Mouse (Mus musculus) hindbrain, embryonic 10.5 days (tissue): ENCODE results near the gene Pex6. TPM values are rescaled to one million over a fixed set of nuclear protein-coding genes. Genes with fewer than 3 reads are reported as not detected.

ENCODE experiments used
- DNase-seq: peaks from one replicate; pipeline ENCODE4 v3.0.0-alpha.2; 2017; ENCODE audit warnings: low spot score
- H3K27ac ChIP-seq: fragments of 300-500 bp; sonication (generic); 2 replicates; pipeline ENCODE4 v1.5.1; 2016; ENCODE audit warnings: mild to moderate bottlenecking, moderate library complexity
- H3K27me3 ChIP-seq: fragments of 300-500 bp; sonication (generic); 2 replicates; pipeline ENCODE4 v1.6.1; 2016; ENCODE audit warnings: mild to moderate bottlenecking; ENCODE audit not compliant: poor library complexity, insufficient read depth, severe bottlenecking
- H3K36me3 ChIP-seq: fragments of 300-500 bp; sonication (generic); 2 replicates; pipeline ENCODE4 v1.6.1; 2016; ENCODE audit warnings: mild to moderate bottlenecking, moderate library complexity
- H3K4me1 ChIP-seq: fragments of 300-500 bp; sonication (generic); replicated peaks from 2 replicates; pipeline ENCODE4 v1.6.1; 2016; ENCODE audit warnings: mild to moderate bottlenecking
- H3K4me3 ChIP-seq: fragments of 300-500 bp; sonication (generic); 2 replicates; pipeline ENCODE4 v1.5.1; 2016; ENCODE audit warnings: mild to moderate bottlenecking, moderate library complexity
- H3K9me3 ChIP-seq: fragments of 300-500 bp; sonication (generic); 2 replicates; pipeline ENCODE4 v1.6.1; 2016; ENCODE audit warnings: mild to moderate bottlenecking, moderate library complexity
- WGBS: fragments of 180-500 bp; shearing (Covaris S2); methylation state at CpG from one replicate; pipeline ENCODE4 v1.1.7; 2016; 5-methylcytosine and 5-hydroxymethylcytosine counted together
- polyA plus RNA-seq: library from polyadenylated mRNA; unstranded; fragments of >200 nt; fragmentation: Nextera tagmentation; extraction: Ambion mirVana; gene quantifications from 2 replicates; pipeline ENCODE4 v1.2.1, GENCODE M21; 2016

Gene Pex6
- polyA plus RNA-seq: 24.4 and 25.7 TPM in 2 replicates

DNA sequence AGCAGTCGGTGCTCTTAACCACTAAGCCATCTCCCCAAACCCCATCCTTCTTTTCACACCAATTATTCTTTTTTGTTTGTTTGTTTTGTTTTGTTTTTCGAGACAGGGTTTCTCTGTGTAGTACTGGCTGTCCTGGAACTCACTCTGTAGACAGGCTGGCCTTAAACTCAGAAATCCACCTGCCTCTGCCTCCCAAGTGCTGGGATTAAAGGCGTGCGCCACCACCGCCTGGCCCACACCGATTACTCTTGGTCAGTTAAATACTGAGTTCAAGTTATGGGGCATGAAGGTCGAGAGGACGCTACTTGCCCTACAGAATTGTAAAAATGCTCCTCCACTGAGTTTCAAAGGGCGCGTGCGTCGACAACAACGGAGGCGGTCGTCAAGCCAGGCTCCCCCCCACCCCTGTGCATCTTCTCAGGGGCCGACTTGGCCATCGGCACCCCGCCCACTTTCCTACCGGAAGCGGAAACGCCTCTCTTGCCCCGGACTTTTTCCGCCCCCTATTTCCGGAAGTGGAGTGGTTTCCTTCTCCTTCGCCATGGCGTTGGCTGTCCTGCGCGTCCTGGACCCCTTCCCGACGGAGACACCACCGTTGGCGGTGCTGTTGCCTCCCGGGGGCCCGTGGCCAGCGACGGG lies at the start of gene Pex6:
Gene Pex6 (plus strand): TSS at position 505 of the 639 bp plus-strand sequence.
- Histone ChIP-seq H3K9me3 (no peaks in the 10 kb centered on the region), H3K36me3 (peaks cover 31% of the 10 kb centered on the region), H3K4me3 (peak within 1 kb of the TSS; percentile 100), H3K27ac (peak within 1 kb of the TSS; percentile 89), H3K4me1 (peaks cover 40% of the 10 kb centered on the region), H3K27me3 (no peaks in the 10 kb centered on the region)
- DNase-seq: peak; percentile 93
- 9% methylated on average over 36 of the region's 36 CpGs for WGBS

- no peak for DNase-seq
- WGBS: 94% methylated on average over 12 of the region's 12 CpGs
- H3K4me3 ChIP-seq: no peak overlapping the region
- H3K4me1 ChIP-seq: no peaks in the 10 kb centered on the region
- no peaks in the 10 kb centered on the region for H3K27me3 ChIP-seq
- no peak overlapping the region for H3K27ac ChIP-seq
- H3K36me3 ChIP-seq: peaks cover 100% of the 10 kb centered on the region
- no peaks in the 10 kb centered on the region for H3K9me3 ChIP-seq
Observed at GRCm38 (mm10) chr17:46661981-46662380, 49.3 kb upstream of the Pex6 start.

DNA sequence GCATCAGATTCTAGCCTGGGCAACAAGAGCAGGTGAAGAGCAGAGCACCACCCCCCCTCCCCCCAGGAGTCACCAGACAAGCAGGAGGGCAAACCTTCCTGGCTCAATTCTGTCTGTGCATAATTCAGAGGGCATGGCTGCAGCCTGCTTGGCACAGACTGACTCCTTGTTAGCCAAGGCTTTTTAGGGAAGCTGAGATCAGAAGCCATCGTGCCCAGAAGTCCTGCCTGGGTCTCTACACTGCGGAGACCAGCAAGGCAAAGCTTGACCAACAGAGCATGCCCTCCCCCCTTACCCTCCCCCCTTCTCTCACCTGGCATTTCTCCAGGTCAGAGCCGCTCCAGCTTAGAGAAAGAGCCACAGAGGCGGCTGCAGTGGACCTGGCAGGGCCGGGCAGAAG lies 48.5 kb upstream of the Pex6 start:
- H3K36me3 ChIP-seq: peaks cover 98% of the 10 kb centered on the region

DNA sequence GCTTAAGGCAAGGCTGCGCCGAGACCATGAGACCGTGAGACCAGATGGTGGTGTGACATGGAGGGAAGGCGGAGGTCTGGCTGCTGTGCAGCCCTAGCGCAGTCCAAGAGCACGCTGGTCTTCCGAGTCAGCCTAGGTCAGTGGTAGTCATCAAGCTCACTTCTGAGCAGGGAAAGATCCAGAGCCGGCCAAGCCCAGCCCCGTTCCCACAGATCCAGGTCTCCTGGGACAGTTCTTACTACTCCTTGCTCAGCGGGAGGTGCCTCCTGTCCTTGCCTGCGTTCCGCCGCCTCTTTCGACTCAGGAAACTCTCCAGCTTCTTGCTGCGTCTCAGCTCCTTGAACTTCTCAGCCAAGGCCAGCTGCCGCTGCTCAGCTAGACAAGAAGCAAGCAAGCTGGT lies 43.6 kb upstream of the Pex6 start:
- peaks cover 5% of the 10 kb centered on the region; the same call in 1 of the 2 replicates for H3K4me1 ChIP-seq
- H3K27ac ChIP-seq: no peak overlapping the region
- no peaks in the 10 kb centered on the region for H3K9me3 ChIP-seq
- DNase-seq: no peak
- H3K27me3 ChIP-seq: no peaks in the 10 kb centered on the region
- no peak overlapping the region for H3K4me3 ChIP-seq
- WGBS: 90% methylated on average over 16 of the region's 16 CpGs
- H3K36me3 ChIP-seq: peaks cover 94% of the 10 kb centered on the region

More for the DNA sequence above, 48.5 kb upstream of the Pex6 start:
- Histone ChIP-seq H3K9me3 (no peaks in the 10 kb centered on the region), H3K4me1 (no peaks in the 10 kb centered on the region), H3K27ac (no peak overlapping the region), H3K4me3 (no peak overlapping the region), H3K27me3 (no peaks in the 10 kb centered on the region)
- no peak for DNase-seq
- WGBS: 97% methylated on average over 5 of the region's 5 CpGs

- H3K27me3 ChIP-seq: no peaks in the 10 kb centered on the region
- peaks cover 23% of the 10 kb centered on the region for H3K4me1 ChIP-seq
- WGBS: 96% methylated on average over 10 of the region's 10 CpGs
- no peaks in the 10 kb centered on the region for H3K9me3 ChIP-seq
- no peak overlapping the region for H3K27ac ChIP-seq
- no peak overlapping the region for H3K4me3 ChIP-seq
- no peak for DNase-seq
- peaks cover 80% of the 10 kb centered on the region for H3K36me3 ChIP-seq
Observed at GRCm38 (mm10) chr17:46669911-46670310, 41.4 kb upstream of the Pex6 start.

DNA sequence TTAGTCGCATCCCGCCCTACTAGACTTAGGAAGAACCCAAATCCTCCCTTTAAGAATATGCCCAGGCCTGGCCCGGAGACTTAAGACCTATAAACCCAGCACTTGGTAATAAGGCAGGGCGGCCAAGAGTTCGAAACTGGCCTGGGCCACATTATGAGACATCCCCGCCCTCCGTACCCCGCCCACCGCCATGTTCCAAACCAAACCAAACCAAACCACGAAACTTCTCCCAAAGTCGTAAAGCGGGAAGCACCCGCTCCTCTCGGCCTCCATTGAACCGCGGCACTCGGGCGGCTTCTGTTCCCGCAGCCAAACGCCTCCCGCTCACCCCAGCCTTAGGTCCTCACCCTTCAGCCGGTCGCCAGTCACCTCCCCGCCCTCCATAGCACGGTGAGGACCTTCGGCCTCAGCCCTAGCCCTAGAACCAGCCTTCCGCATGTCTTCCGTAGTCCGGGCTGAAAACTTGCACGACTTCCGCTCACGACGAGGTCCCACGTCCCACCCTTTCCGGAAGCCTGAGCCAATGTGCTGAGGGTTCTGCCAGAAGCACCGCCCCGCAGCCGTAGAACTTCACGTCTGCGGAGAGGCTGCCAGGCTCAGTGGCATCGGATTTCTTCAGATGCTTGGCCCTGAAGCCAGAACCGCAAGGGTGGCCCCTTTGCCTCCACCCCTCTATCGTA lies 37.3 kb upstream of the Pex6 start, which contains the start of gene Rrp36:
Gene Rrp36 (minus strand): TSS at position 503 of the 680 bp plus-strand sequence.
- no peaks in the 10 kb centered on the region for H3K27me3 ChIP-seq
- WGBS: under 1% methylated on average over 43 of the region's 43 CpGs
- H3K36me3 ChIP-seq: peaks cover 78% of the 10 kb centered on the region
- H3K4me3 ChIP-seq: peak within 1 kb of the TSS; percentile 91
- peak within 1 kb of the TSS; percentile 85 for H3K27ac ChIP-seq
- H3K4me1 ChIP-seq: peaks cover 41% of the 10 kb centered on the region
- no peaks in the 10 kb centered on the region for H3K9me3 ChIP-seq
- DNase-seq: peak; percentile 93

DNA sequence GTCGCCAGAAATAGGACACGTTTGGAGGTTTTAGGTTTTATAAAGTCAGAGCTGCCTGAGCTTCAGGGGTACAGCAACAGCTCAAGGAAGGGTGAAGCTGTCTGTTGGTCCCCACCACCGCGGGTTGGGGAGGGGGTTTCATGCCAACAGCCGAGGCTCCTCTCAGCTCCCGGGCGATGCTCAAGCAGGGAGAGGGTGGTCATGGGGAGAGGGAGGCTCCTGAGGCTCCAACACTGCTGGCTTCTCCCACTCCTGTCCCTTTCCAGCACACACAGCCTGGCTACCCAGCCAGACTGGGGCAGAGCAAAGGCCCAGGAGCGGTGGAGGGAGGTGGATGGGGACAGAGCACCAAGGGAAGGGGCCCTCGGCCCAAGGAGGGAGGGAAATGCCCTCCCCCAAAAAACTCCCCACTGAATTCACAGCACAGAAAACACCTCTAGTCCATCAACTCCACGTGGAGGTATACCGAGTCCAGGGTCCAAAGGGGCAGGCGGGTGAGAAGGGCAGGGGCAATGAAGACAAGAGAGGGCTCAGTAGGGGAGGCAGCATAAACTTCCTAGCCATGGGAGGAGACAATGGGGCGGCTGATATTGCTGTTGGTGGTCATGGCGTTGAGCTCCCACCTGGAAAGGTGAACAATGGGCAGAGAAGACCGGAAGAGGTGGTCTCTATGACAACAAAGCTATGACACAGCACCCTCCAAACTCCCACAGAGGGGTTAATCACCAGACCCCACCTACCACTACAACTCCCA lies 36.6 kb upstream of the Pex6 start:
- Histone ChIP-seq H3K27me3 (no peaks in the 10 kb centered on the region), H3K4me3 (peak overlapping the region; percentile 91), H3K27ac (peak overlapping the region; percentile 85), H3K36me3 (peaks cover 71% of the 10 kb centered on the region), H3K9me3 (no peaks in the 10 kb centered on the region), H3K4me1 (peaks cover 49% of the 10 kb centered on the region)
- DNase-seq: no peak
- WGBS: 23% methylated on average over 15 of the region's 15 CpGs

- peaks cover 60% of the 10 kb centered on the region for H3K4me1 ChIP-seq
- no peak for DNase-seq
- H3K36me3 ChIP-seq: peaks cover 51% of the 10 kb centered on the region
- H3K9me3 ChIP-seq: no peaks in the 10 kb centered on the region
- WGBS: 92% methylated on average over 9 of the region's 9 CpGs
- peak within 1 kb of the TSS; percentile 91 for H3K4me3 ChIP-seq
- H3K27ac ChIP-seq: peak within 1 kb of the TSS; percentile 92
- no peaks in the 10 kb centered on the region for H3K27me3 ChIP-seq
Observed at GRCm38 (mm10) chr17:46678416-46678815, 32.8 kb upstream of the Pex6 start, which contains the start of gene Mea1. Gene Mea1, plus strand, starts transcription at chr17:46678793.

- Histone ChIP-seq H3K27ac (peak overlapping the region; percentile 51; the same call in 1 of the 2 replicates), H3K4me1 (peaks cover 56% of the 10 kb centered on the region), H3K4me3 (peak overlapping the region; percentile 91), H3K27me3 (no peaks in the 10 kb centered on the region), H3K36me3 (peaks cover 56% of the 10 kb centered on the region), H3K9me3 (no peaks in the 10 kb centered on the region)
- 71% methylated on average over 9 of the region's 9 CpGs for WGBS
- DNase-seq: no peak
Observed at GRCm38 (mm10) chr17:46678911-46679310, 32.4 kb upstream of the Pex6 start.

DNA sequence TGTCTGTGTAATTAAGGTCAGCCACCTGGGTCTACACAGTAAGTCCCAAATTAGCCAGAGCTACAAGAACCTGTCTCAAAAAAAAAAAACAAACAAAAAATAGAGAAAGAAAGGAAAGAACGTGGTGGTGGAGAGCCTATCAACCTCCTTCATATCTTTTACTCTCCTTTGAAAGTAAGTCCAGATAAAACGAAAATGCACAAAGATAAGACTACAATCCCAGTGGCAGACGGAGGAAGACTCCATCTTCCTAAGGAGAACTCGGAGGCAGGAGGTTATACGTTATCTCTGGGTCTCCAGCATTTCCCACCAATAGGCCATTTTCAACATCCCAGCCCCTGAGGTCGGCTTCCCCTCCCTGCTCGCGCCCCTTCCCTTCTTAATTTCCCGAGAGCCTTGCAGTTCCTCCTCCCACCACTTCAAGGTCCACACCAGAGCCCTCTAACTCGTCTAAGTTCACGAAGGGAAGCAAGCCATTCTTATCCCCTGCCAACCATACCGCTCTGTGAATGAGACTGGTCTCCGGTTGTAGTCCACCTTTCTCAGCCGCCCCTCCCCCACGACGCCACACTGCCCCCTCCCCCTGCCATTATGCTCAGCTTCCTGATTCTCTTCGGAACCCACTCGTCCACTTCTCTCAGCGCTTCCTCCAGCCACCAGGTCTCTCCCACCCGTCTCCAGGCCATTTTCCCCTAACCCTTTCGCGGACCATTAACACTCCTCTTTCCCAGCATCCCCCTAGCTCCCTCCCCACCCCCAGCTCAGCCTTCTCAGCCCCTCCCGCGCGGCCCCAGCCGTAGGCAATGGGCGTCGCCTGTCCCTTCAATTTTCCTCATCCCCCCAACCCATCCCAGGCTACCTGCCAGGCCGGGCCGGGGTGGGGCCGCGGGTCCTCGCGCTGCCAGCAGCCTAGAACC lies 31.2 kb upstream of the Pex6 start:
- Histone ChIP-seq H3K4me3 (peak overlapping the region; percentile 91), H3K27me3 (no peaks in the 10 kb centered on the region), H3K27ac (peak overlapping the region; percentile 92), H3K4me1 (peaks cover 47% of the 10 kb centered on the region), H3K9me3 (no peaks in the 10 kb centered on the region), H3K36me3 (peaks cover 61% of the 10 kb centered on the region)
- peak; percentile 68 for DNase-seq
- 1% methylated on average over 34 of the region's 34 CpGs for WGBS

GRCm38 (mm10) chr17:46680760-46681373 lies 30.4 kb upstream of the Pex6 start, which contains the start of gene Klhdc3:
Gene Klhdc3, minus strand, starts transcription at chr17:46680914.
- no peaks in the 10 kb centered on the region for H3K9me3 ChIP-seq
- under 1% methylated on average over 49 of the region's 49 CpGs for WGBS
- peak within 1 kb of the TSS; percentile 91 for H3K4me3 ChIP-seq
- peak; percentile 100 for DNase-seq
- H3K36me3 ChIP-seq: peaks cover 61% of the 10 kb centered on the region
- H3K4me1 ChIP-seq: peaks cover 45% of the 10 kb centered on the region
- H3K27ac ChIP-seq: peak within 1 kb of the TSS; percentile 92
- H3K27me3 ChIP-seq: no peaks in the 10 kb centered on the region
